Mouse (Mus musculus) embryo, embryonic 10.5 days (tissue): ENCODE measurements at regions not wholly inside any gene's neighbourhood (a gene's known extent, or its start where the extent isn't known, plus 50 kb on each side); places are given as distances from the start of the nearest gene placed in this dataset.
A peak's percentile ranks its signal among the peaks of the same experiment; 100 is the strongest.

Experiments used
- DNase-seq: peaks from one replicate; pipeline ENCODE4 v3.0.0-alpha.2; 2015; ENCODE audit warnings: low spot score

DNA sequence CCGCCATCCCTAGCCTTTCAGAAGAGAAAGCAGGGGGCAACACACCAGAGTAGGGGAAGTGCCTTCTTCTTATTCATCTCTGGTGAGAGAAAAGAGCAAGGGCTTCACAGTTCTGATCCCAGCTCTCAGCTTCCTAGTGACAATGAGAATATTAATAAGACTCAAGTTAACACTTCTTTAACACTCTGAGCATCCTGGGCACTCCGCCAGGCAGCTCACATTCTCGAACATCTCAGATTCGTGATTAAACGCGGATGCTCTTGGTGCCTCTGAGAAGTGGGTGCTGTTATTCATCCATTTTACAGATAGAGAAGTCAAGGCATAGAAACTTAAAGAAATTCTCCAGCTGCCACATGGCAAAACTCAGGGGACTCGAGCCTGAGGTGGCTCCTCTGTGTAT, 237.1 kb downstream of the Rps15a start:
- no peak for DNase-seq

DNA sequence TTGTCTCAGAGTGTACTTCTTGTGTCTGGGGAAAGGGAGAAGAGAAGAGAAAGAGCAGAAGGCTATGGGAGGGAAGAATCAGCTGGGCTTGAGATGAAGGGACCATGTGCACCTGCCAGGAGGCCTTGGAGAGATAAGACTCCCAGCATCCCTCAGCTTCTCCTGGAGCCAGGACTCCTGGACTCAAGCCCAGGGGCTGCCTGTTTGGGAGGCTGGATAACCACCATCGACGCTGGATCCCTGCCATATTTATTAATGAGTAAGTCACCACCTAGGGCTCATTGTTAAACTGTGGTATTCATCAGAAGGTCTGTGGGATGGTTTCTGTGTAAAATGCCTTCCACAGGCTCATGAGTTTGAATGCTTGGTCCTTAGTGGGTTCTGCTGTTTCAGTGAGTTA, 240.7 kb downstream of the Rps15a start:
- DNase-seq, result no peak

GRCm38 (mm10) chr7:117859419-117859818, 256.6 kb downstream of the Rps15a start:
- DNase-seq, result no peak

GRCm38 (mm10) chr7:117855955-117856354, 260.0 kb downstream of the Rps15a start:
- no peak for DNase-seq

DNA sequence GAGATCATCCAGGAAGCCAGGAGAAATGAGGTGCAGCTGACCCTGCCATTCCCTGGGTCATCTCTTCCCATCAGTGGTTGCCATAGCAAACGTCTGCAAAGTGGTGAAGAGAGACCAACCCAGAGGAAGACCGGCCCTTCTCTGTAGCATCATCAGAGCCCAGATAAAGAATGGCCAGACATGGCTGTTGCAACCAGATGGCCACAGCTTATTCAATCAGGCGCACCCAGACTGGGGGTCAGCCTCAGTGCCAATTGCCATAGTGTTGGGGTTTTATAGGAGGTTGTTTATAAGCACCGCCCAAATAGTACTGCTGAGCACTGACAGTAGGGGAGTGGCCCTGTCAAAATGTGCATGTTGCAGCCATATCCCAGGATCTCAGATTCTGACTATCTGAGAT, 262.3 kb downstream of the Rps15a start:
- DNase-seq, result peak; percentile 25

GRCm38 (mm10) chr7:117852866-117853265, 263.1 kb downstream of the Rps15a start:
- DNase-seq, result no peak

GRCm38 (mm10) chr7:117850822-117851221, 265.2 kb downstream of the Rps15a start:
- DNase-seq, result no peak

DNA sequence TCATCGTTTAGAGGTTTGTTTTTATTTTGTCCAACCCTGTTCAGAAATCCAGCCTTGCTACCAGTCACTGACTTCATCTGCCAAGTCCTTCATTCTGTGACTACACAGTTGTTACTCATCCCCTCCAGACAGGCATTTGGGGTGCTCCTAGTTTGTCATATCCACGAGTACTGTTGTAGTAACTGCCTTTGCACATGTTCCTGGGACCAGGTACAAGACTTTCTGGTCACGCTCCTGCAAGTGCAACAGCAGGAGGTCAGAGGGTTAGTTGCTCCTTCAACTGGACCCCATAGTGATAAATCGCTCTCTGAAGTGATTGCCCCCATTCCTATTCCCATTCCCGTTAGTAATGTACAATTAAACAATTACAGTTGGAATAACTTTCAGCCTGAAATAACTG, 269.9 kb downstream of the Rps15a start:
- no peak for DNase-seq

DNA sequence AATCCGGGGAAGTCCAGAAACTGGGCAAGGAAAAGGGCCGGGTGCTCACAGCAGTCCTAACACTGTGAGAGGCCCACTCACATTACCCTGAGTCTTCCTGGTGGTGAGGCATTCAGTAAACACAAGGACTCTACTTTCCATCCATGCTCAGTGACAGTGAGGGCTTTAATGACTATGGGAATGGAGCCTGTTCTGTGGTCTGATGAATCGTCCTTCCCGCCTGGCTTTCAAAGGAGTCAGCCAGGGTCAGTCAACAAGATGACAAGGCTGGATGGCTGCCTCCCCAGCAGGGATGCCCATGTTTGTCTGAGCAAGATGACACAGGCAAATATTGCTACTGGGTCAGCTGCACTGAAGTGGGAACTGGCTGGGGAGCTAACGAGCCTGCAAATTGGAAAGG, 273.2 kb downstream of the Rps15a start:
- peak; percentile 9 for DNase-seq

DNA sequence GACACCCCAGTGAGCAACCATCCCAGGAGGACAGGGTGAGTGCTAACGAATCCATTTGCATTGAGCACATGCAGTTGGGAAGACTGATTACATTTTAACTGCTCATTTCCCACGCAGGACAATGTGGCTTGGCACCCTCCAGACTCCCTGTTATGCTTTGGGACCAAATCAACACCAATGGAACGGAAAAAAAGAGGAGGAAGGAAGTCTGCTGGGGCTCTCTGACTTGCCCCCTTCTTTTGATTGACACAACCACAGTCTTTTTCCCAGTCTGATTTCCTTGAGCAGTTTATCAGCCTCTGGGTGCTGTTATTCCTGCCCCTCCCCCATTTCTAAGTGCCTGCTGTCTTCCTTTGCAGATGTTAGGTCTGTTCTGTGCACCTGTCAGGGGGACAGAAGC, 321.0 kb downstream of the Rps15a start:
- DNase-seq, result no peak

- DNase-seq, result no peak
Observed at GRCm38 (mm10) chr7:117793991-117794390, 322.0 kb downstream of the Rps15a start.

DNA sequence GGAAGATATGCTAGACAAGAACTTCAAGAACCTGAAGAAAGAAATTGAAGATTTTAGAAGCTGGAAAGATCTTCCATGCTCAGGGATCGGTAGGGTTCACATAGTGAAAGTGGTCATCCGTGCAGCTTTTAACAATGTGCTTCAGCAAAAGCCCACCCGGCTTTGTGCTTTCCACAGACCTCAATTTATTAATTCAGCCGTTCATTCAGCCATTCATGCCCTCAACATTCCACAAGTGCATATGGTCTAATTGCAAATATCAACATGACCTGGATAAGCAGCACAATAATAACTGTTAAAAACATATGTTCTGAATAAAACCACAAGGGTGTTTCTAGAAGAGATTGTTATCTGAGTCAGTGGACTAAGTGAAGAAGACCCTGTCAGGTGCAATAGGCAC, 323.5 kb downstream of the Rps15a start:
- DNase-seq, result no peak

DNA sequence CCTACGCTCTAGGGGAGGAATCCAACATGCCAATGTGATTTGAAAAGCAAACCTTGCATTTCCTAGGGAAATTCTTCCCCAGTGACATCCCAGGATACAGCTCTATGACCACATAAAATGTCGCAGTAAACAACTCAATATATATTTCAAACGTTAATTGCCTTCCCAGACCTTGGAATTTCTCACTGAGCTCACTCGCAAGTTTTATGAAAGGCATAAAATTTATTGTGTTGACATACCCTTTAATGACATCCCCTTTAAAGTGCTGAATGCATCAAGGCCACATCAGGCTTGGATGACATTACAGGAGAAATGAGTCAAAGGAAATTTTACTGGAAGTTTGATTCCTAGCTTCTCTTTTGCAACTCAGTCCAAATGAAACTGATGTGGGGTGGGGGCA, 337.0 kb downstream of the Rps15a start:
- no peak for DNase-seq

- DNase-seq, result no peak
Observed at GRCm38 (mm10) chr7:117777921-117778320, 338.1 kb downstream of the Rps15a start.

GRCm38 (mm10) chr7:117771836-117772235, 344.2 kb downstream of the Rps15a start:
- DNase-seq, result peak; percentile 55

DNA sequence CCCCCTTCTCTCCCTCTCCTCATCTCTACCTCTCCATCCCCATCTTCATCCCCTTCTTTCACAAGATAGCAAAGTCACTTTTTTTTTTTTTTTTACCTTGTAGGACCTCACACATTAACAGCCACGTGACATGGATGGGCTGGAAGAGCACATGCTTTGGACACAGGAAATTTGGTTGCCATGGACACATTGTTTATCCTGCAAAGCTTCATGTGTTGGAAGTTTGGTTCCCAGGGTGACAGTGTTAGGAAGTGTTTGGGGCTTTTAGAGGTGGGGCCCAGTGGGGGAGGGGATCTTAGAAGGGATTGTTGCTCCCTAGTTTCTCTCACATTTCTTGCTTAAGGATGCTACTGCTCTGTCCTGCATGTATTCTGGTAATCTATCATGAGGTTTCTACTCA, 356.5 kb downstream of the Rps15a start:
- peak; percentile 34 for DNase-seq

- DNase-seq, result no peak
Observed at GRCm38 (mm10) chr7:117757033-117757432, 359.0 kb downstream of the Rps15a start.

GRCm38 (mm10) chr7:117755830-117756229, 360.2 kb downstream of the Rps15a start:
- DNase-seq, result no peak

GRCm38 (mm10) chr7:117753296-117753695, 362.7 kb downstream of the Rps15a start:
- DNase-seq, result no peak

DNA sequence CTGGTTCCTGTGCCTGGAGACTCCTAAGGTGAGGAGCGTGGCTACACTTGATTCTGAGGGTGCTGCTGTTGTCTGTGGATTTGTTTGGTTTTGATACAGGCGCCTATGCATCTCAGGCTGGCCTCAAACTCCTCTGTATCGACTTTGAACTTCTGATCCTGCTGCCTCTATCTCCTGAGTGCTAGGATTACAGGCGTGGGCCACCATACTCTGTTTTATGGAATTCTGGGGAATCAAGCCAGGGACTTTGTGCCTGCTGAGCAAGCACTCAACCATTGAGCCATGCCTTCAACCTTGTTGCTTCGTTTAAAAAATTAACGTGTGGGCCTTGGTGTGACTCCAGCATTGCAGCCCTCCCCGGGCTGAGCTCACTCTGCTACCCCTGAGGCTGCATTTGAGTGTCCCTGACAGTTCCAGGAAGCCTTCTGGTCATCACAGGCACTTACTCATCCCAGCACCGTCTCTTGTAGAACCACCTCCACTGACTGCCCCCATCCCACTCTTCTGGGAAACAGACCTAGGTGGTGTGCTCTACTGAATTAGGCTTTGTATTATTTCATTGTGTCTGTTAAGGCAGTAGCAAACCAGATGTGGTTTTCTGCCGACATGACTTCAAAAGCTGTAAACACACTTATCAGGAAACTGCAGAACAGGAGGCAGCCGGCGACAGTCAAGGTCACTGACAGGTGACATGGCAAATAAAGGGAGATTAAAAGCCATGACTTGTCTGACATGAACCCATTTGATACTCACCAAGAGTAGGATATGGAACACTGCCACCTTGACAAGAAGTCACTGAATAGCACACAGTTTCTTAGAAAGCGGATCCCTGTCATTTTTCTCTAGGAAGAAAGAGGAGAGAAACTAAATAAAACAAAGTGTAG, 363.4 kb downstream of the Rps15a start:
- DNase-seq, result no peak

- no peak for DNase-seq
Observed at GRCm38 (mm10) chr7:117747991-117748390, 367.2 kb downstream of the Xylt1 start.

DNA sequence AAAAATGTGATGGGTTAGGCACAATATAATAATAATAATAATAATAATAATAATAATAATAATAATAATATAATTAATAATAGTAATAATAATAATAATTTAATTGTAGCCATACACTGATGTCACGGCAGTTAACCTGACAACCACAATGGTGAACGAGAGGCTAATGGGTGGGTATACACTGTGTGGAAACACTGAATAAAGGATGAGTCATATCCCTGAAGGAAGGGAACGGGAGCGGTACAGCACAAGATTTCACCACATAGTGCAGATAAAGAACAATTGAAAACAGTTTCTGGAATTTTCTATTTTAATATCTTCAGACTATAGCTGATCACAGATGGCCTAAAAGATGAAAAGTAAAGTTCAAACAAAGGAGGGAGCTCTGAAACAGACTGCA, 365.6 kb downstream of the Xylt1 start:
- DNase-seq, result no peak

- DNase-seq, result no peak
Observed at GRCm38 (mm10) chr7:117739706-117740105, 358.9 kb downstream of the Xylt1 start.

- no peak for DNase-seq
Observed at GRCm38 (mm10) chr7:117735699-117736020, 354.9 kb downstream of the Xylt1 start.
